Mouse (Mus musculus): ENCODE measurements around the gene Tex46. TPM values are rescaled to one million over a fixed set of nuclear protein-coding genes. Genes with fewer than 3 reads are reported as not detected.
A peak's percentile ranks its signal among the peaks of the same experiment; 100 is the strongest.

Tex46 gene
- polyA plus RNA-seq, 1 experiment from 2014 or later: not detected

GRCm38 (mm10) chr4:136598268-136598876, 11.9 kb upstream of the Tex46 start:
- WGBS: 91% methylated on average over 7 of the region's 7 CpGs
- no peak overlapping the region for H3K4me3 ChIP-seq (ENCODE audit: low read length)
- ATAC-seq (ENCODE audit: low FRiP score, low TSS enrichment): no peak
- H3K4me2 ChIP-seq (replicated peaks; ENCODE audit: low read depth, low read length): no peak overlapping the region
- peaks cover 3% of the 10 kb centered on the region; the same call in 1 of the 2 replicates for H3K36me3 ChIP-seq (ENCODE audit: insufficient read depth, low read length)
- peaks cover 17% of the 10 kb centered on the region for H3K4me1 ChIP-seq (ENCODE audit: insufficient read depth, low read length)
- H3K9me3 ChIP-seq (ENCODE audit: low read length): no peaks in the 10 kb centered on the region
- H3K9ac ChIP-seq (replicated peaks; ENCODE audit: low read length): no peak overlapping the region
- H3K27ac ChIP-seq (ENCODE audit: low read length): no peak overlapping the region
- H3K27me3 ChIP-seq (ENCODE audit: insufficient read depth, low read length): no peaks in the 10 kb centered on the region

- no peak overlapping the region for H3K27ac ChIP-seq (ENCODE audit: low read length)
- H3K4me2 ChIP-seq (replicated peaks; ENCODE audit: low read depth, low read length): no peak overlapping the region
- H3K4me1 ChIP-seq (ENCODE audit: insufficient read depth, low read length): peaks cover 14% of the 10 kb centered on the region
- no peak overlapping the region for H3K9ac ChIP-seq (replicated peaks; ENCODE audit: low read length)
- H3K9me3 ChIP-seq (ENCODE audit: low read length): no peaks in the 10 kb centered on the region
- no peak for ATAC-seq (ENCODE audit: low FRiP score, low TSS enrichment)
- no peaks in the 10 kb centered on the region for H3K27me3 ChIP-seq (ENCODE audit: insufficient read depth, low read length)
- WGBS: 96% methylated on average over 3 of the region's 3 CpGs
- no peak overlapping the region for H3K4me3 ChIP-seq (ENCODE audit: low read length)
- peaks cover 3% of the 10 kb centered on the region; the same call in 1 of the 2 replicates for H3K36me3 ChIP-seq (ENCODE audit: insufficient read depth, low read length)
These were observed 10.4 kb upstream of the Tex46 start for GRCm38 (mm10) chr4:136599869-136600268.

- Histone ChIP-seq H3K4me1 (ENCODE audit: insufficient read depth, low read length) (peaks cover 12% of the 10 kb centered on the region), H3K4me3 (ENCODE audit: low read length) (peak overlapping the region; percentile 100), H3K4me2 (replicated peaks; ENCODE audit: low read depth, low read length) (peak overlapping the region; percentile 63), H3K36me3 (ENCODE audit: insufficient read depth, low read length) (peaks cover 3% of the 10 kb centered on the region; the same call in 1 of the 2 replicates), H3K9ac (replicated peaks; ENCODE audit: low read length) (0 out of 2 replicates have a peak overlapping the region, but pooled peaks have one; percentile 35), H3K27me3 (ENCODE audit: insufficient read depth, low read length) (no peaks in the 10 kb centered on the region), H3K27ac (ENCODE audit: low read length) (no peak overlapping the region), H3K9me3 (ENCODE audit: low read length) (no peaks in the 10 kb centered on the region)
- ATAC-seq (ENCODE audit: low FRiP score, low TSS enrichment): no peak
- WGBS: 50% methylated on average over 2 of the region's 2 CpGs
These were observed 9.7 kb upstream of the Tex46 start for GRCm38 (mm10) chr4:136600536-136600935.

GRCm38 (mm10) chr4:136601476-136601875, 8.8 kb upstream of the Tex46 start:
- Histone ChIP-seq H3K4me3 (ENCODE audit: low read length) (peak overlapping the region; percentile 100), H3K9me3 (ENCODE audit: low read length) (no peaks in the 10 kb centered on the region), H3K9ac (replicated peaks; ENCODE audit: low read length) (peak overlapping the region; percentile 99), H3K27ac (ENCODE audit: low read length) (peak overlapping the region; percentile 86), H3K4me1 (ENCODE audit: insufficient read depth, low read length) (peaks cover 12% of the 10 kb centered on the region), H3K27me3 (ENCODE audit: insufficient read depth, low read length) (no peaks in the 10 kb centered on the region), H3K4me2 (replicated peaks; ENCODE audit: low read depth, low read length) (peak overlapping the region; percentile 63), H3K36me3 (ENCODE audit: insufficient read depth, low read length) (peaks cover 3% of the 10 kb centered on the region; the same call in 1 of the 2 replicates)
- 1% methylated on average over 13 of the region's 13 CpGs for WGBS
- no peak for ATAC-seq (ENCODE audit: low FRiP score, low TSS enrichment)

- H3K9ac ChIP-seq (replicated peaks; ENCODE audit: low read length): peak overlapping the region; percentile 99
- H3K9me3 ChIP-seq (ENCODE audit: low read length): no peaks in the 10 kb centered on the region
- peak overlapping the region; percentile 63 for H3K4me2 ChIP-seq (replicated peaks; ENCODE audit: low read depth, low read length)
- H3K4me3 ChIP-seq (ENCODE audit: low read length): peak overlapping the region; percentile 100
- ATAC-seq (ENCODE audit: low FRiP score, low TSS enrichment): peak; percentile 53; the same call in 1 of the 2 replicates
- no peaks in the 10 kb centered on the region for H3K27me3 ChIP-seq (ENCODE audit: insufficient read depth, low read length)
- H3K4me1 ChIP-seq (ENCODE audit: insufficient read depth, low read length): peaks cover 12% of the 10 kb centered on the region
- peaks cover 3% of the 10 kb centered on the region; the same call in 1 of the 2 replicates for H3K36me3 ChIP-seq (ENCODE audit: insufficient read depth, low read length)
- peak overlapping the region; percentile 86 for H3K27ac ChIP-seq (ENCODE audit: low read length)
- under 1% methylated on average over 56 of the region's 68 CpGs for WGBS
These were observed 8.2 kb upstream of the Tex46 start for GRCm38 (mm10) chr4:136602018-136602554.

- peak within 1 kb of the TSS; percentile 99 for H3K9ac ChIP-seq (replicated peaks; ENCODE audit: low read length)
- peaks cover 12% of the 10 kb centered on the region for H3K4me1 ChIP-seq (ENCODE audit: insufficient read depth, low read length)
- H3K9me3 ChIP-seq (ENCODE audit: low read length): no peaks in the 10 kb centered on the region
- peak within 1 kb of the TSS; percentile 63 for H3K4me2 ChIP-seq (replicated peaks; ENCODE audit: low read depth, low read length)
- peaks cover 3% of the 10 kb centered on the region; the same call in 1 of the 2 replicates for H3K36me3 ChIP-seq (ENCODE audit: insufficient read depth, low read length)
- under 1% methylated on average over 42 of the region's 45 CpGs for WGBS
- peak within 1 kb of the TSS; percentile 100 for H3K4me3 ChIP-seq (ENCODE audit: low read length)
- peak within 1 kb of the TSS; percentile 86 for H3K27ac ChIP-seq (ENCODE audit: low read length)
- H3K27me3 ChIP-seq (ENCODE audit: insufficient read depth, low read length): no peaks in the 10 kb centered on the region
- ATAC-seq (ENCODE audit: low FRiP score, low TSS enrichment): peak; percentile 82
These were observed 7.7 kb upstream of the Tex46 start, which contains the start of gene Kdm1a for GRCm38 (mm10) chr4:136602568-136602967. TSS of gene Kdm1a (minus strand) at chr4:136602723.

GRCm38 (mm10) chr4:136605756-136606485, 4.3 kb upstream of the Tex46 start:
- H3K9me3 ChIP-seq (ENCODE audit: low read length): no peaks in the 10 kb centered on the region

GRCm38 (mm10) chr4:136613657-136614056, 3.4 kb downstream of the Tex46 start:
- Histone ChIP-seq H3K36me3 (ENCODE audit: insufficient read depth, low read length) (no peaks in the 10 kb centered on the region), H3K27ac (ENCODE audit: low read length) (no peak overlapping the region), H3K9ac (replicated peaks; ENCODE audit: low read length) (no peak overlapping the region), H3K9me3 (ENCODE audit: low read length) (no peaks in the 10 kb centered on the region), H3K4me2 (replicated peaks; ENCODE audit: low read depth, low read length) (no peak overlapping the region), H3K4me3 (ENCODE audit: low read length) (no peak overlapping the region), H3K4me1 (ENCODE audit: insufficient read depth, low read length) (no peaks in the 10 kb centered on the region), H3K27me3 (ENCODE audit: insufficient read depth, low read length) (no peaks in the 10 kb centered on the region)
- ATAC-seq (ENCODE audit: low FRiP score, low TSS enrichment): no peak
- 60% methylated on average over 7 of the region's 7 CpGs for WGBS

More at GRCm38 (mm10) chr4:136605756-136606485, 4.3 kb upstream of the Tex46 start:
- Histone ChIP-seq H3K4me3 (ENCODE audit: low read length) (no peak overlapping the region), H3K36me3 (ENCODE audit: insufficient read depth, low read length) (no peaks in the 10 kb centered on the region), H3K9ac (replicated peaks; ENCODE audit: low read length) (no peak overlapping the region), H3K4me1 (ENCODE audit: insufficient read depth, low read length) (peaks cover 4% of the 10 kb centered on the region), H3K4me2 (replicated peaks; ENCODE audit: low read depth, low read length) (no peak overlapping the region), H3K27ac (ENCODE audit: low read length) (no peak overlapping the region), H3K27me3 (ENCODE audit: insufficient read depth, low read length) (no peaks in the 10 kb centered on the region)
- ATAC-seq (ENCODE audit: low FRiP score, low TSS enrichment): no peak
- 90% methylated on average over 19 of the region's 19 CpGs for WGBS

- Histone ChIP-seq H3K4me1 (ENCODE audit: insufficient read depth, low read length) (peaks cover 6% of the 10 kb centered on the region; the same call in 1 of the 2 replicates), H3K27me3 (ENCODE audit: insufficient read depth, low read length) (no peaks in the 10 kb centered on the region), H3K27ac (ENCODE audit: low read length) (no peak overlapping the region), H3K36me3 (ENCODE audit: insufficient read depth, low read length) (no peaks in the 10 kb centered on the region), H3K4me2 (replicated peaks; ENCODE audit: low read depth, low read length) (no peak overlapping the region), H3K9me3 (ENCODE audit: low read length) (no peaks in the 10 kb centered on the region), H3K9ac (replicated peaks; ENCODE audit: low read length) (no peak overlapping the region), H3K4me3 (ENCODE audit: low read length) (no peak overlapping the region)
- ATAC-seq (ENCODE audit: low FRiP score, low TSS enrichment): no peak
- WGBS: 0% methylated on average over 1 of the region's 1 CpGs
These were observed 11.1 kb downstream of the Tex46 start for GRCm38 (mm10) chr4:136621336-136621735.
